8 mouse cellular contexts compared by ENCODE assay signal in the genomic region with DNA sequence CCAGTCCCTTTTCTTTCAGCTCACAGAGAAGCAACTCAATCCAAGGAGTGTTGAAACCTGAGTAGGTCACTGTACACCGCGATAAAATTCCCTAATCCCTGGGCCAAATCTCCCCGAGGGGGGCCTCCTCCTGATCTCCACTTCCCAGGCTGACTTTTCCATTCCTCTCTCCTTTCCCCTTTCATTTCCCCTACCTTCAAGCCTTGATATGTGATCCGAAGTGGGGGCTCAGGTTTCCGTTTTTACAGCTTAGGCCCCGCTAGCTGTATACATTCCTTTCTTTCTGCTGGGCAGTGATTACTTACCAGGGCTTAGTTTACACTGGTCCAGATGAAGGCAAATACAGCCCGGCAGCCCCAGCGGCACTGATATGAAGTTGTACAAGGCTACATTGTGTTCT. TPM values are rescaled to one million over a fixed set of nuclear protein-coding genes. Genes with fewer than 3 reads are reported as not detected.
DNase-seq lines count a peak whose midpoint lies in the region; ATAC-seq and TF ChIP-seq lines count a peak whose summit lies in the region.

No protein-coding gene starts in this region.

- ATAC-seq in forebrain, postnatal 0 days, result no peak
- 0 out of 2 replicates have a peak, but pooled peaks have one; percentile 63 for ATAC-seq in limb, embryonic 12.5 days (ENCODE audit: insufficient number of reproducible peaks, insufficient read depth, low FRiP score, low TSS enrichment, low read depth)
- no peak for ATAC-seq in stomach, embryonic 16.5 days (ENCODE audit: insufficient read depth, low FRiP score)

- peak overlapping the region; percentile 33; the same call in 1 of the 2 replicates for H3K9ac ChIP-seq in forebrain, postnatal 0 days
- H3K9ac ChIP-seq in limb, embryonic 12.5 days (replicated peaks), result no peak overlapping the region
- H3K9ac ChIP-seq in stomach, embryonic 16.5 days (ENCODE audit: low read length), result no peak overlapping the region

- peak overlapping the region; percentile 20; the same call in 1 of the 2 replicates for H3K27ac ChIP-seq in layer of hippocampus, adult 2 months
- no peak overlapping the region for H3K27ac ChIP-seq in forebrain, postnatal 0 days (ENCODE audit: low read depth, low read length)
- H3K27ac ChIP-seq in limb, embryonic 12.5 days, result peak overlapping the region; percentile 45; the same call in 1 of the 2 replicates
- no peak overlapping the region for H3K27ac ChIP-seq in stomach, embryonic 16.5 days (ENCODE audit: low read length)

- H3K4me3 ChIP-seq in layer of hippocampus, adult 2 months, result peak overlapping the region; percentile 91
- peak overlapping the region; percentile 88 for H3K4me3 ChIP-seq in forebrain, postnatal 0 days (ENCODE audit: low read depth, low read length)
- H3K4me3 ChIP-seq in limb, embryonic 12.5 days (replicated peaks), result peak overlapping the region; percentile 19
- 0 out of 2 replicates have a peak overlapping the region, but pooled peaks have one; percentile 1 for H3K4me3 ChIP-seq in stomach, embryonic 16.5 days (replicated peaks; ENCODE audit: low read length)

- no peak for DNase-seq in layer of hippocampus, adult 2 months (ENCODE audit: low spot score in 2 of 2)
- no peak for DNase-seq in layer of hippocampus, postnatal 10 days (ENCODE audit: low spot score in 2 of 2)
- DNase-seq in forebrain, postnatal 0 days, result no peak
- DNase-seq in c-Kit-positive CD71-positive TER-119-positive erythroid progenitor cells, embryonic 14.5 days (ENCODE audit: low spot score), result no peak
- no peak for DNase-seq in adrenal gland, postnatal 25 days
- DNase-seq in cerebellum, adult 8-10 months, result no peak

- H3K4me2 ChIP-seq in forebrain, postnatal 0 days (ENCODE audit: low read depth), result peak overlapping the region; percentile 92
- H3K4me2 ChIP-seq in limb, embryonic 12.5 days, result peak overlapping the region; percentile 80
- peak overlapping the region; percentile 1; the same call in 1 of the 2 replicates for H3K4me2 ChIP-seq in stomach, embryonic 16.5 days (ENCODE audit: low read depth, low read length)

- no peaks in the 10 kb centered on the region for H3K36me3 ChIP-seq in forebrain, postnatal 0 days (ENCODE audit: insufficient read depth)
- no peaks in the 10 kb centered on the region for H3K36me3 ChIP-seq in limb, embryonic 12.5 days
- no peaks in the 10 kb centered on the region for H3K36me3 ChIP-seq in stomach, embryonic 16.5 days (ENCODE audit: control insufficient read depth, insufficient read depth, low read length)

- H3K9me3 ChIP-seq in forebrain, postnatal 0 days (ENCODE audit: low read length), result no peaks in the 10 kb centered on the region
- H3K9me3 ChIP-seq in limb, embryonic 12.5 days, result no peaks in the 10 kb centered on the region; the same call in 1 of the 2 replicates
- H3K9me3 ChIP-seq in stomach, embryonic 16.5 days (replicated peaks; ENCODE audit: control insufficient read depth, low read length), result 0 out of 2 replicates have a peak, but pooled peaks cover 2% of the 10 kb centered on the region

- H3K4me1 ChIP-seq in forebrain, postnatal 0 days (ENCODE audit: insufficient read depth), result peaks cover 11% of the 10 kb centered on the region
- H3K4me1 ChIP-seq in limb, embryonic 12.5 days (replicated peaks), result peaks cover 44% of the 10 kb centered on the region
- peaks cover 12% of the 10 kb centered on the region; the same call in 1 of the 2 replicates for H3K4me1 ChIP-seq in stomach, embryonic 16.5 days (ENCODE audit: control insufficient read depth, insufficient read depth, low read length)

- TF ChIP-seq CTCF in layer of hippocampus, adult 2 months (conservative IDR thresholded peaks at IDR 0.05), result no peak
- TF ChIP-seq CTCF in forebrain, postnatal 0 days (IDR thresholded peaks at IDR 0.05; ENCODE audit: low read depth), result no peak

- WGBS in forebrain, postnatal 0 days, result 13% methylated on average over 8 of the region's 8 CpGs
- WGBS in limb, embryonic 12.5 days, result 1% methylated on average over 8 of the region's 8 CpGs
- 9% methylated on average over 8 of the region's 8 CpGs for WGBS in stomach, embryonic 16.5 days

- no peaks in the 10 kb centered on the region for H3K27me3 ChIP-seq in forebrain, postnatal 0 days (ENCODE audit: insufficient read depth, low read length)
- peaks cover 18% of the 10 kb centered on the region for H3K27me3 ChIP-seq in limb, embryonic 12.5 days
- peaks cover 25% of the 10 kb centered on the region for H3K27me3 ChIP-seq in stomach, embryonic 16.5 days (ENCODE audit: control insufficient read depth, insufficient read depth, low read length)

RNA-seq across cellular contexts. Expression of gene Sobp, which starts 3.2 kb away (rescaled TPM):
- 10 to 100 TPM; 83.3 to 83.8 TPM for total RNA-seq in layer of hippocampus, adult 2 months (2021)
- total RNA-seq in layer of hippocampus, postnatal 10 days (2021), result 100 to 1,000 TPM; 104 TPM
- 31.5 and 38.3 TPM in 2 replicates for total RNA-seq in forebrain, postnatal 0 days (2014; rRNA removed)
- polyA plus RNA-seq in forebrain, postnatal 0 days (2015; fragmentation: Nextera tagmentation; extraction: Ambion mirVana), result 16.4 and 19.9 TPM in 2 replicates
- polyA plus RNA-seq in limb, embryonic 12.5 days (2016; fragmentation: Nextera tagmentation; extraction: Ambion mirVana), result 4.3 and 4.7 TPM in 2 replicates
- polyA plus RNA-seq in stomach, embryonic 16.5 days (2015; fragmentation: Nextera tagmentation; extraction: Ambion mirVana), result 0.67 and 1.0 TPM in 2 replicates
- total RNA-seq in adrenal gland, postnatal 25 days (2021), result 6.2 and 6.3 TPM in 2 replicates

RNA-seq across cellular contexts. Expression of gene 9030612E09Rik, which starts 3.4 kb away (rescaled TPM):
- 1 to 10 TPM; 1.8 to 2.1 TPM for total RNA-seq in layer of hippocampus, adult 2 months (2021)
- 1 to 10 TPM; 1.3 to 1.5 TPM for total RNA-seq in layer of hippocampus, postnatal 10 days (2021)
- total RNA-seq in forebrain, postnatal 0 days (2014; rRNA removed), result 0.77 and 2.2 TPM in 2 replicates
- polyA plus RNA-seq in forebrain, postnatal 0 days (2015; fragmentation: Nextera tagmentation; extraction: Ambion mirVana), result 2.3 and 2.4 TPM in 2 replicates
- 0.81 and 0.83 TPM in 2 replicates for polyA plus RNA-seq in limb, embryonic 12.5 days (2016; fragmentation: Nextera tagmentation; extraction: Ambion mirVana)
- polyA plus RNA-seq in stomach, embryonic 16.5 days (2015; fragmentation: Nextera tagmentation; extraction: Ambion mirVana), result 0.44 and 0.50 TPM in 2 replicates
- 0.82 TPM in 1 of 2 replicates, not detected in the other for total RNA-seq in adrenal gland, postnatal 25 days (2021)

RNA-seq across cellular contexts. Expression of gene Pdss2, which starts 50.2 kb away (rescaled TPM):
- total RNA-seq in layer of hippocampus, adult 2 months (2021), result 10 to 100 TPM; 17.6 to 17.8 TPM
- 10 to 100 TPM; 16.8 to 21.5 TPM for total RNA-seq in layer of hippocampus, postnatal 10 days (2021)
- 20.5 and 21.1 TPM in 2 replicates for total RNA-seq in forebrain, postnatal 0 days (2014; rRNA removed)
- 14.0 and 18.4 TPM in 2 replicates for polyA plus RNA-seq in forebrain, postnatal 0 days (2015; fragmentation: Nextera tagmentation; extraction: Ambion mirVana)
- 13.7 and 14.0 TPM in 2 replicates for polyA plus RNA-seq in limb, embryonic 12.5 days (2016; fragmentation: Nextera tagmentation; extraction: Ambion mirVana)
- 11.9 and 12.5 TPM in 2 replicates for polyA plus RNA-seq in stomach, embryonic 16.5 days (2015; fragmentation: Nextera tagmentation; extraction: Ambion mirVana)
- total RNA-seq in adrenal gland, postnatal 25 days (2021), result 15.3 and 19.2 TPM in 2 replicates

Comparison
In these comparisons a context has a peak if more than half of its experiments do, and no peak if none do; other contexts are left out.
1. H3K27ac ChIP-seq: peak in layer of hippocampus, adult 2 months (single experiment) and limb, embryonic 12.5 days (single experiment); none in forebrain, postnatal 0 days (single experiment) and stomach, embryonic 16.5 days (single experiment).
2. H3K4me3 ChIP-seq: peak in every context shown above with its lines; median percentile 91 in layer of hippocampus, adult 2 months; 88 in forebrain, postnatal 0 days; 19 in limb, embryonic 12.5 days; 1 in stomach, embryonic 16.5 days.
3. H3K4me2 ChIP-seq: peak in every context shown above with its lines; median percentile 92 in forebrain, postnatal 0 days; 80 in limb, embryonic 12.5 days; 1 in stomach, embryonic 16.5 days.